Mouse (Mus musculus): ENCODE data around the gene Rapgef6. TPM values are rescaled to one million over a fixed set of nuclear protein-coding genes. Genes with fewer than 3 reads are reported as not detected.

Rapgef6 gene
- polyA plus RNA-seq, 1 experiment: 12.1 TPM

GRCm38 (mm10) chr11:54567959-54568358 is 45.3 kb downstream of the Rapgef6 start:
- WGBS: 46% methylated on average over 1 of the region's 1 CpGs
- H3K4me3 ChIP-seq (ENCODE audit: insufficient read depth, low read depth, low read length): no peak overlapping the region
- H3K4me1 ChIP-seq (ENCODE audit: control insufficient read depth, insufficient read depth, low read length): no peaks in the 10 kb centered on the region
- DNase-seq: no peak
- no peaks in the 10 kb centered on the region for H3K36me3 ChIP-seq (ENCODE audit: control insufficient read depth, insufficient read depth, low read length)
- H3K27me3 ChIP-seq (replicated peaks; ENCODE audit: control insufficient read depth, insufficient read depth, low read length): no peaks in the 10 kb centered on the region
- H3K27ac ChIP-seq (ENCODE audit: insufficient read depth, low read depth, low read length): no peak overlapping the region
- no peak for TF ChIP-seq CTCF (conservative IDR thresholded peaks at IDR 0.05; ENCODE audit: insufficient read depth, insufficient read length, low read depth, low read length)
- TF ChIP-seq POLR2A (IDR thresholded peaks at IDR 0.05; ENCODE audit: low read depth, low read length): no peak

GRCm38 (mm10) chr11:54574741-54575140 is 52.1 kb downstream of the Rapgef6 start:
- TF ChIP-seq POLR2A (IDR thresholded peaks at IDR 0.05; ENCODE audit: low read depth, low read length): no peak
- TF ChIP-seq CTCF (conservative IDR thresholded peaks at IDR 0.05; ENCODE audit: insufficient read depth, insufficient read length, low read depth, low read length): no peak
- 99% methylated on average over 2 of the region's 2 CpGs for WGBS
- H3K36me3 ChIP-seq (ENCODE audit: control insufficient read depth, insufficient read depth, low read length): no peaks in the 10 kb centered on the region
- no peak overlapping the region for H3K27ac ChIP-seq (ENCODE audit: insufficient read depth, low read depth, low read length)
- H3K27me3 ChIP-seq (replicated peaks; ENCODE audit: control insufficient read depth, insufficient read depth, low read length): no peaks in the 10 kb centered on the region
- no peaks in the 10 kb centered on the region for H3K4me1 ChIP-seq (ENCODE audit: control insufficient read depth, insufficient read depth, low read length)
- H3K4me3 ChIP-seq (ENCODE audit: insufficient read depth, low read depth, low read length): no peak overlapping the region
- DNase-seq: no peak

GRCm38 (mm10) chr11:54592585-54592984 is 69.9 kb downstream of the Rapgef6 start:
- 82% methylated on average over 3 of the region's 3 CpGs for WGBS
- Histone ChIP-seq H3K27ac (ENCODE audit: insufficient read depth, low read depth, low read length) (no peak overlapping the region), H3K4me3 (ENCODE audit: insufficient read depth, low read depth, low read length) (no peak overlapping the region), H3K27me3 (replicated peaks; ENCODE audit: control insufficient read depth, insufficient read depth, low read length) (no peaks in the 10 kb centered on the region), H3K36me3 (ENCODE audit: control insufficient read depth, insufficient read depth, low read length) (no peaks in the 10 kb centered on the region), H3K4me1 (ENCODE audit: control insufficient read depth, insufficient read depth, low read length) (no peaks in the 10 kb centered on the region)
- no peak for DNase-seq
- TF ChIP-seq CTCF (conservative IDR thresholded peaks at IDR 0.05; ENCODE audit: insufficient read depth, insufficient read length, low read depth, low read length) (no peak), POLR2A (IDR thresholded peaks at IDR 0.05; ENCODE audit: low read depth, low read length) (no peak)

DNA sequence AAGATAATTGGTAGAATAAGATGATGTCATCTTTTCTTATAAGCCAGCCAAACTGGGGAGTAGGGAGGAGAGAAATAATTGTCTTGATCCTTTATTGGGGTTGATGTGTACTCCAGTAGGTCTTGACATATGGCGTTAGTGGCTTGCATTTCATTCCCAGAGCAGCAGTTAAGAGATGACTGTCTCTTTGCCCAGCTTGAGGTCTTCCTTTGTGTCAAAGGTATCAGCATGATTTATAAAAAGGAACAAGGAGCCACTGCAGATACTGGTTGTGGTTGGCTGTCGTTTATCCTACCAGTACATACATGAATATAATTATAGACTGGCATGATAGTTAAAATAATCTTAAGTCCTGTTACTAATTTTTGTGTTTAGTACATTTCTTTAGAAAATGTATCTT is 71.4 kb downstream of the Rapgef6 start:
- Histone ChIP-seq H3K36me3 (ENCODE audit: control insufficient read depth, insufficient read depth, low read length) (no peaks in the 10 kb centered on the region), H3K4me3 (ENCODE audit: insufficient read depth, low read depth, low read length) (no peak overlapping the region), H3K27ac (ENCODE audit: insufficient read depth, low read depth, low read length) (no peak overlapping the region), H3K27me3 (replicated peaks; ENCODE audit: control insufficient read depth, insufficient read depth, low read length) (no peaks in the 10 kb centered on the region), H3K4me1 (ENCODE audit: control insufficient read depth, insufficient read depth, low read length) (no peaks in the 10 kb centered on the region)
- TF ChIP-seq POLR2A (IDR thresholded peaks at IDR 0.05; ENCODE audit: low read depth, low read length): no peak
- no peak for TF ChIP-seq CTCF (conservative IDR thresholded peaks at IDR 0.05; ENCODE audit: insufficient read depth, insufficient read length, low read depth, low read length)
- 84% methylated on average over 2 of the region's 2 CpGs for WGBS
- no peak for DNase-seq

DNA sequence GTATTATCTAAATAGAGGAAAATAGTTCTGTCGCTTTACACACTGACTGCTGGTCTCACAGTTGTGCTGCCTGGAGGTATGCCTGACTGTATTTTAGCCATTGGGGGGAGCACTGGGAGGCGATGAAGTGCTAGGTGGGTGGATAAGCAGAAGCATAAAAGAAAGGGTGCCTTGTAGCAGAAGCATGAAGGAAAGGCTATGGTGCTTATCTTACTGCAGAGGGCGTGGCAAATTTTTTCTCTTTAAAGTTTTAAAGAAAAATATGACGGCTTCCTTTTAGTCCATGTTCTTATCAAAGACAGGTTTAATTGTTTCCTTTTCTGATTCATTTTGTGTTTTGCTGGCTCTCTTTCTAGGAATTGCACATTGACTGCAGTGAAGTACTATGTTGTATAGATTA is 72.4 kb downstream of the Rapgef6 start:
- TF ChIP-seq CTCF (conservative IDR thresholded peaks at IDR 0.05; ENCODE audit: insufficient read depth, insufficient read length, low read depth, low read length): no peak
- no peak for TF ChIP-seq POLR2A (IDR thresholded peaks at IDR 0.05; ENCODE audit: low read depth, low read length)
- no peaks in the 10 kb centered on the region for H3K36me3 ChIP-seq (ENCODE audit: control insufficient read depth, insufficient read depth, low read length)
- WGBS: 78% methylated on average over 4 of the region's 4 CpGs
- H3K4me1 ChIP-seq (ENCODE audit: control insufficient read depth, insufficient read depth, low read length): no peaks in the 10 kb centered on the region
- no peak overlapping the region for H3K27ac ChIP-seq (ENCODE audit: insufficient read depth, low read depth, low read length)
- H3K27me3 ChIP-seq (replicated peaks; ENCODE audit: control insufficient read depth, insufficient read depth, low read length): no peaks in the 10 kb centered on the region
- H3K4me3 ChIP-seq (ENCODE audit: insufficient read depth, low read depth, low read length): no peak overlapping the region
- DNase-seq: no peak

- no peaks in the 10 kb centered on the region for H3K4me1 ChIP-seq (ENCODE audit: control insufficient read depth, insufficient read depth, low read length)
- H3K36me3 ChIP-seq (ENCODE audit: control insufficient read depth, insufficient read depth, low read length): no peaks in the 10 kb centered on the region
- TF ChIP-seq POLR2A (IDR thresholded peaks at IDR 0.05; ENCODE audit: low read depth, low read length) (no peak), CTCF (conservative IDR thresholded peaks at IDR 0.05; ENCODE audit: insufficient read depth, insufficient read length, low read depth, low read length) (no peak)
- no peak overlapping the region for H3K4me3 ChIP-seq (ENCODE audit: insufficient read depth, low read depth, low read length)
- no peak overlapping the region for H3K27ac ChIP-seq (ENCODE audit: insufficient read depth, low read depth, low read length)
- WGBS: 89% methylated on average over 8 of the region's 8 CpGs
- H3K27me3 ChIP-seq (replicated peaks; ENCODE audit: control insufficient read depth, insufficient read depth, low read length): no peaks in the 10 kb centered on the region
- DNase-seq: no peak
Observed at GRCm38 (mm10) chr11:54595905-54596555, 73.4 kb downstream of the Rapgef6 start.

DNA sequence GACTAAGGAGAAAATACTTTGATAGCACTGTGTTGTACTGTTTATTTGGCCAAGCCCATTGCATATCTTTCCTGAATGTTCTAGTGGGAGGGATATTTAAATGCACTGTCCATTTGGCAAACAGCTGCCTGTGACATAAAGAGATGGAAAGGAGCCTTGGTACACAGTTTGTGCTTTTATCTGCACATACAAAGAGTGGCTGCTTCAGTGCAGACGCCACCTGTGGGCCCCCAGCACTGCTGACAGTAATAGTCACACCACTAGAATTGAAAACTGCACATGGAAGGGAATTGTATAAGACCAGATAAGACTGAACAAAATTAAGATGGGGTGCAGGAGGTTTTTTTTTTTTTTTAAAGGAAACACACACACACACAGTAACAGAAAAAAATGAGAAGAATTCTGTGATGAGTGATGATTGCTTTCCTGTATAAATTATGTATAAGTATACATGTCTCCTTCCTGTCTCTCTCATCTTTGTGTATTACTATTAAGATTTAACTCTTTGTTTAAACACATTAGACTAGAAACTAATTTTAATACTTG is 75.3 kb downstream of the Rapgef6 start:
- H3K27me3 ChIP-seq (replicated peaks; ENCODE audit: control insufficient read depth, insufficient read depth, low read length): no peaks in the 10 kb centered on the region
- no peak for DNase-seq
- no peak overlapping the region for H3K4me3 ChIP-seq (ENCODE audit: insufficient read depth, low read depth, low read length)
- no peak for TF ChIP-seq POLR2A (IDR thresholded peaks at IDR 0.05; ENCODE audit: low read depth, low read length)
- TF ChIP-seq CTCF (conservative IDR thresholded peaks at IDR 0.05; ENCODE audit: insufficient read depth, insufficient read length, low read depth, low read length): no peak
- 76% methylated on average over 1 of the region's 1 CpGs for WGBS
- H3K27ac ChIP-seq (ENCODE audit: insufficient read depth, low read depth, low read length): no peak overlapping the region
- no peaks in the 10 kb centered on the region for H3K4me1 ChIP-seq (ENCODE audit: control insufficient read depth, insufficient read depth, low read length)
- no peaks in the 10 kb centered on the region for H3K36me3 ChIP-seq (ENCODE audit: control insufficient read depth, insufficient read depth, low read length)

Data from kidney, adult 2 months (tissue).